Mouse (Mus musculus): Measurements from ENCODE around the gene Cdkal1.
A peak's percentile ranks its signal among the peaks of the same experiment; 100 is the strongest.

The Cdkal1 gene

DNA sequence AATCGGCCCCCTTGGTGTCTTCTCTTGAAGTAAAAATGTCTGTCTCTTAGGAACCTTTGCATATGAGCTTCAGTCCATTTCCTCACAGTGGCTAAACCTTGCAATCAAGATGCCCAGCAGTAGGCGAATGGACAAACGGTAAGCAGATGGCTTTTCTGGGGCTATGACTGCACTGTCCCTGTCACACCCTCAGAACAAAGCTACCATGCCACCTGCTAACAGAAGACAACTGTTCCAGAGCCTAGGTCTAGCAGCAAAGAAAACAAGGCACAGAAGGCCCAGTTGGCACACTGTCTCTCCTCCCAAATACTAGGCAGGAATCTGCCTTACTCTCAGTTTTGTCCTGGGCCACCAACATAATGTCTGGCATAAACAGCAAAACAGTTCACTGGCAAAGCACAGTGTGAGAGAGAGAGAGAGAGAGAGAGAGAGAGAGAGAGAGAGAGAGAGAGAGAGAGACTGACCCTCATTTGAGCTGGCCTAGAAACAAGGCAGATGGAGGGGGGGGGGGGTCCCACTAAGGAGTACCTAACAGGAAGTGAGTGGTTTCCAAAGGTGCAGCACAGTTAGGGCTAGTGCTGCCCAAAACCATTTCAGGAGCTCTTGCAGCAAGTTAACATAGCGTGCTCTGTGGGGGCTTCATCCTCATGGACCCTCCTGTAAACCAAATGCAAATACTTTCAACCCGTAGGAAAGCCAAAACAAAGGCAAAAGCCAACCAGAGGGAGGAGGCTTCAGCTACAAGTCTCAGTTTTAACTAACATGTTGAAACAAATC lies 95.6 kb downstream of the Cdkal1 start:
- DNase-seq, result no peak

DNA sequence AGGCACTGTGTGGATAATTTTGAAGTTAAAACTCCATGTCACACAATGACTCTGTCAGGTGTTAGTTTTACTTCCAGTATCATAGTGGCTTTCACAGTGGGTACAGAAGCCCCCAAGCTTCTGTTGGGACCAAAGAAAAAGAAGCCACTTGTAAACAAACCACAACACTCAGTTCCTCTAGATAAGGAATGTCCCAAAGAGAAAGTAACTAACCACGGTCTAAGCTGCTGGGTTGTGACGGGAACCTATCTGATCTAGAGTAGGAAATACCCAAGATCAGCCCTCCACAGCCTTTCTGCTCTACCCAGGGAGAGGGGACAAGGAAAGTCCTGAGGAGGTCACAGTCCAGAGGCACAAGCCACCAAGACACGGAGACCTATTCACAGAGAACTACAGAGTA lies 99.4 kb downstream of the Cdkal1 start:
- no peak for DNase-seq

DNA sequence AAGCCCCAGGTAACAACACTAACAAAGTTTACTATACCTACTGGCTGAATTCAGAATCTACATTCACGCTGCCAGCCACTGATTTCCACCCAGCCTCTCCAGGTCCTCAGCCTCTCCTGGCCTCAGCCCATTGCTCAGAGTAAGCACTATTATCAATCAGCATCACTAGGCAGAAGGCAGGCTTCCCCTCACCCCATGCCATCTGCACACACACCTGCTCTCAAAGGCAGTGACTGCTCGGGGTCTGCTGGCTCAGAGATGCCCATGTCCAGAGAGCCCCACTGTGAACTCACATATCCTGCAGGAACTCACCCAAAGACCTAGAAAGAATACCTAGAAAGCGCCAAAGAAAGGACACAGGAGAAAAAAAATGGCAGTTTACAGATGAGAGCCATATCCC lies 102.2 kb downstream of the Cdkal1 start:
- no peak for DNase-seq

DNA sequence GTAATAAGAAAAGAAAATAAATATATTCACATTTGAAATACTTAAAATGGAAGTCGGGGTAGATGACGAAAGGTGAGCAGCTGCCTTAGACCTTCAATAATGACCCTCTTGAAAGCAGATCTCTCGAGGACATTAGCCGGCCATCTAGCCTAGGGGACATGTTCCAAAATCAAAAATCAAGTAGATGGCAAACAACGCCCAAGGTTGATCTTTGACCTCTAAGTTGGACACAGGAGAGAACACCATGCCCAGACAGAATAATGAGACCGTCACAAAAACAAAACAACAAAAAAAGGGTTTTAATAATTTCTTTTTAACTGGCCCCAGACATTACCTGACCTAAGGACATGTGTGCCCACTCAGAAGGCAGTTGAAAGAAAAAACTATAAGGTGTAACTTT lies 103.4 kb downstream of the Cdkal1 start:
- DNase-seq, result no peak

DNA sequence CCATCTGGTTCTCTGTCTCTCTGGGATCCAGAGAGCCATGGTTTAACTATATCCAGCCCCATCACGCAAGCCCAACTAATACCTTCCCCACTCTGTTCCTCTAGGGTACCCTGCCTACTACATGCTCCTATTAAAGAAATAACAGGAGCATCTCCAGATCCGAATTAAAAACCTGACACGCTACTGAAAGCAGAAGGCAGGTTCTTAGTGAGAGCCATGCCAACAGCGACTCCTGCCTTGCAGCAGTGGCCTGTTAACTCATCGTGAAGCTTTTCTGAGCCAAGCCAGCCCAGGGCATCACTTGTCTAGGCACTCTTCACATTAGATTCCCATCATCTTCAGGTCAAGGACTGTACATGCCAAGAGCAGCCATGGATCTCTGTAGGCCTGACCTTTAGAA lies 104.3 kb downstream of the Cdkal1 start:
- no peak for DNase-seq

DNA sequence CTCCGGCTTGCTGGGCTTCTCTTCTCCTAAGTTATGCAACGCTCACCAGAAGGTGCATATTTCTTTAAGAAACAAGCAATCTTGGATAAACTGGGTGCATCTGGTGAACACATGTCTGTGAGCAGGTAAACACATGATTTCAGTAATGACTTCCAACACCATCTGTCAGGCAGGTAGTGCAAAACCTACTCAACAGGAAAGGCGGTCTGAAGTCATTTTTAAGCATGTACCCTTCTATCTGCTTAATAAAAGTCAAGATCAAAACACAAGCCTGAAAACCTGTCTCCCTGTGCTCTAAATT lies 108.2 kb downstream of the Cdkal1 start:
- DNase-seq, result peak; percentile 29

DNA sequence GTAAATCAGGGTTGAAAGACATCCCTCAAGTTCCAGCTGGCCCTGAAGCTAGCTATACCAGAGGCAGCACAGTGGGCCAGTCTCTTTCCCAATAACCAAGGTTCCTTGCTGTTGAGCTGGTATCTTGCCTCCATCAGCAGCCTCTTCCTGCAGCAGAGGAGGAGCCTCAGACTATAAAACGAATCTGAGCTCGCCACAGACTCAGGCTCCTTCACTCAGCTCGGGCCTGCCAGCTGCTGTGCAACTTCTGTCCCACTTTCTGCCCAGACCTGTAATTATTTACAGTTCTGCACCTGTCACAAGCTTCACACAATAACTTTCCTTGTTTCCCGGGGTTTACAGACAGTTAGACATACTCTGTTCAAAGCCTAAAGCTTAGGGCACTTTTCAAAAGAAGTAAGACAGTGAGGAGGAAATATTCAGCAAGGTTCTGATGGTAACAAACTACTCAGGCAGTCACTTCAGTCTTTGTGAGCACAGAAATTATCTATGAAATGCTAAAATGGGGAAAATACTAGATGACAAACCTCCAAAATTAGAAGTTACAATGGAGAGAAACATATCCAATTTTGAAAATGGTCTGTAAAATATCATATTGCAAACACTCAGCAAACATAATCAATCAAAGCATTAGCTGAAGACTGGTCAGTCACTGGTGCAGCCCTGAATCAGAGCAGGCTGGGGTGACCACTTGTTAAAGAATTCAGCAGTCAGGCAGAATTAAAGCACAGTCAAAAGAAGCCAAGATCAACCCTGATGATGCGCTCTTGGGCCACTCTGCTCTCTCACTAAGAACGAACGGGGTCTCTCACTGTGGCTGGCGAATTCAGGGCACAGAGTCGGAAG lies 108.8 kb downstream of the Cdkal1 start:
- DNase-seq, result peak; percentile 33

DNA sequence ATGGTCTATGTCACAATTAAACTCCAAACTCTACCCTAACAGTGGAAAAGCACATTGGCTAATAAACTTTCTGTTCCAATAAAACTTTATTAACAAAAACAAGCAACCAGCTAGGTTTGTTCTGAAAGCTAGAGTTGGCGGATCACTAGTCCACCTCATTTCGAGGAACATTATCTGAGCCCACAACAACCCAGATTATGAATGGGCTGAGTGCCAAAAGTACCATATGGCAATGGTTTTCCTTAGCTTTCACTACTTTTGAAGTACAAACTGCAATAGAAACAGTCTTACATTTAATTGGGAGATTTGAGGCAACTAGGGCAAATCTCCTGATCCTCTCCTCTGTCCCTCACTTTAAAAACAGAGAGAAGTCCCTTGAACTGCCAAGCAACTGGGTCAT lies 110.4 kb downstream of the Cdkal1 start:
- DNase-seq, result no peak

DNA sequence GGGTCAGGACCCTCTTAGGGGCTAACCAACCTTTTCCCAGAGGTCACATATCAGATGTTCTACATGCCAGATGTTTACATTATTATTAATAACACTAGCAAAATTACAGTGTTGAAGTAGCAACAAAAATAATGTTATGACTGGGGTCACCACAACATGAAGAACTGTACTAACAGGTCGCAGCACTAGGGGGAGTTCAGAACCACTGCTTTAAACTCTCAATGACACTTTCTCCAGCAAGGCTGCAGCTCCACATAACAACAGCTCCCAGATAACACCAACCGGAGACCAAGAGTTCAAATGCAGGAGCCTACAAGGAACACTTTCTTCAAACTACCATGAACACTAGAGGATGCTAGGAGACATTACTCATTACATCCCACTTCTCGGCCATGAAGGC lies 111.3 kb downstream of the Cdkal1 start:
- no peak for DNase-seq

DNA sequence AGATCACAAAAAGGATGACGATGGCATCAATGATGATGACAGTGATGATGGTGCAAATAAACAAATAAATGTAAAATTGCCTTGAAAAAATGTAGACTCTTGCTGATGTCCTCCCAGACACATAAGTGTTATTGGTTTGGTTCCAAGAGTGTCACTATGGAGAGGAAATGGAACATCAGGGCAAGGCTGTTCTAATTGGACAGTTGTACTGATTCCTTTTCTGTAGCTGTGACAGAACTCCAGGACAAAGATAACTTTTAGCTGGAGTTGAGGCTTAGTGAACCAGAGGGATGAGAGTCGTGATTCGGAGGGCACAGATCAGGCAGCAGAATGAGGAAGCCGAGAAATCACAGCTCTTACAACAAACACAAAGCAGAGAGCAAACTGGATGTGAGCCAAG lies 111.7 kb downstream of the Cdkal1 start:
- DNase-seq, result no peak

DNA sequence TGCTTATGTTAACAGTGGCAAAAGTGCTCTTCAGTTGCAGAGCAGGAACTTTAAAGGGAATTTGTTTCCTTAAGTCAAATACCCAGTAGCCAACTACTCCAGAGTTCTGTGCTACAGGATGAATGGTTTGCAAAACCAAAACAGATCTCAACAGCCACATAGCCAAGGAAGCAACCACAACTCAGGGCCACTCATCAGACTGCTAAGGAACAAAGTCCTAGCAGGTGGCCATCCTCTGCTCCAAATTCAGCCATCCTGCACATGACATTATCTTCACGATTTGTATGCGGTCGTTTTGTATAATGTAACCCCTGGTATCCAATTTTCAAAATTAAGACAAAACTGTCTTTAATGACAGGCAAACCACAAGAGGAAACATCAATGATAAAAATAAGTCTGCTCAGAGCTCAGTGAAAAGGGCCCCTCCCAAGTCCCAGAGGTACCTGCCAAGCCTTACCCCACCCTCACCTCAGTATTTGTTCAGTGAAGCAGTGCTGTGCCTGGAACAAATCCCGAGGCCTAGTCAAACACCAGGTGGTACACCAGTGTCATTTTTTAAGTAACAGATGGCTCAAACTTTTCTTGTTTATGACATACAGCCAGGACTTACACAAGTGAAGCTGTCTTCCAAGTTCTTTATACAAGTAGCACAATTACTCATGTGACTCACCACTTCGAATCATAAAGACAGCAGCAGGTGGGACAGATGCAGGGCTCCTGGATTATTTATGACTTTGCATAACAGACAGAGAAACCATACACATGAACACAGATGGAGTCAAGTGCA lies 117.6 kb downstream of the Cdkal1 start:
- DNase-seq, result no peak

DNA sequence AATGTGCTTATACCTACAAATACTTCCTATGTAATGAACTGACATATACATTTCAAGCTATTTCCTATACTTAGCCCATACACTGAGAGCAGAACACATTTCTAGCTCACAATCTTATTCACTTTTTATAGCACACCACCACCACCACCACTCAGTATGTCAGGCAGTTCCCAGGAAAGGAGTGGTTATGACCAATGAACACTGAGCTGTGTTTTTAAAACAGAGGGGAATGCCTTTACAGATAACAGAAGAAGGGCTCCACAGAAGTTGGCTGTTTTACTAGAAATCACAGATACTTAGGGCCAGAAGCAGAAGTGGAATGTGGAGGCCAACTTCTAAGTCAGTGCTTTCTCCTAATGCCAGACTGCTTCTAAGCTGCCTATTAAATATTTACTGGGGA lies 121.0 kb downstream of the Cdkal1 start:
- no peak for DNase-seq

DNA sequence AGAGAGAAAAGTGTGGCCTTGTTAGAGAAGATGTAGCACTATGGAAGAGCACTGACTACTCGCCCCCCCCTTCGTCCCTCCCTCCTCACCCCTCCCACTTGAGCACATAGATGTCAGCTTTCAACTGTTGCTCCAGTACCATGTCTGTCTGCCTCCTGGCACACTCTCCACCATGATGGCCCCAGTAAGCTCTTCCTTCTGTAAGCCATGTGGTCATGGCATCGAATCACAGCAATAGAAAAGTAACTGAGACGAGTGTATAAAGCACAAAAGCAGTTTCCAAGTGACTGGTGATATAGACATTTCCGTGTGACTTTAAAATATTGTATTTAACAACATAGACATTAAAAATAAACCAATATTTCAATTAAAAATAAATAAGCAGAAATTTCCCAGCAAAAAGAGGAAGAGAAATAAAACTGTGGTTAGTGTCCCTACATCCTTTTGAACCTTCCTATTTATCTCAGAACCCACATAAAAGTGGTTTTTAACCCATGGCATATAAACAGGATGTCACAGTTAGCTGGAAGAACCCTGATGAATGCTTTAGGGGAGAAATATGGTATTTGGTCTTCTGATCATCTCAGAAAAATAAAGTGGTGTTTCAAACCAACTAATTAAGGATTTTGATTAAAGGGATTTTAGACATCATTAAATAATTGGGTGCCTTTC lies 129.2 kb downstream of the Cdkal1 start:
- no peak for DNase-seq

DNA sequence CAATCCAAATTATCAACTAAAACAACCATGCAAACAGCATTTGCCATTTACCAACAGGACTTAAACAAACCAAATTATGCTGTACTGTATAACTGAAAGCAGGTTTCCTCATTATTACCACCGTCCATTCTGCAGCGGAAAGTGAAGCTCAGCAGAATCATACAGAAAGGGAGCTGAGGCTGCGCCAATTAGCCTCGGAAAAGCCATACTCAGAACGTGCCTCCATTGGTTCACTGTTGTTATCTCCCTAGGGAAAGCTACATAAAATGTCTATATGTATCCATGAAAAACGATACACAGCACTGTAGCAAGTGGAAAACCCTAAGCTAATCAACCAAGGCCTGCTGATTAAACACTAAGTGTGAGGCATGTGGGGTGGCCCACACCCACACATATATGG lies 130.6 kb downstream of the Cdkal1 start:
- no peak for DNase-seq

DNA sequence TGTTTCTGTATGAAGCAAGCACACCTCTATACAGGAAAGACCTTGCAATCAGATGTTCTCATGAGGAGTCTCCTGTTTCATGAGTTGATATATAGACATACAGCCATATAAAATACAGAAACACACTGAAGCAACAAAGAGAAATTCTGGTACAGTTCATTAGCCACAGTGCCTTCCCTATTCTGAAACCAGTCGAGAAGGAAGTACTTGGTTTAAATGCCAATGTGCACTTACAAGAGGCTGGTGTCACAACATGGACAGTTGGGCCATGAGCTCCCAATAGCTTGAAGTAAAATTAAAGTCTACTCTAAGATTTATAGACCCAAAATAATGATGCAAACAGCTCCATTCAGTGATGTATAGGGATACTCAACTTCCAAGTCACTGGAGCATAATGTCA lies 132.3 kb downstream of the Cdkal1 start:
- no peak for DNase-seq

DNA sequence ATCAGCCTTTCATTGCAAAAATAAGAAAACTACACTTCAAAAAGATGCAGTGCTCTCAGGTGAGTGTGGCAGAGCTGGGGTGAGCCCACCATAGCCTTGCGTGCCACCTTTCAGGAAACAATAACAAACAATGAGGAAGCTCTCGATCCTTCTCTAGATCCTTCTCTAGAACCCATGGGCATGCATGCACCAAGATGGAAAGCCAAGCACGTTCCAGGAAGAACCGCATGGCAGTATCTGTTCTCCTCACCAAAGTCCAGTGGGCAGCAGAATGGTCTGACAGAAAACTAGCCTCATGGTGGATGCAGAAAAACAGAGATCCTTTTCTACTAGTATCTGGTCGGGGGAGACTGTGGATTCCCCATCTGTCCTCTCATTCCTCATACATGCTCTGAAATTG lies 134.3 kb downstream of the Cdkal1 start:
- no peak for DNase-seq

DNA sequence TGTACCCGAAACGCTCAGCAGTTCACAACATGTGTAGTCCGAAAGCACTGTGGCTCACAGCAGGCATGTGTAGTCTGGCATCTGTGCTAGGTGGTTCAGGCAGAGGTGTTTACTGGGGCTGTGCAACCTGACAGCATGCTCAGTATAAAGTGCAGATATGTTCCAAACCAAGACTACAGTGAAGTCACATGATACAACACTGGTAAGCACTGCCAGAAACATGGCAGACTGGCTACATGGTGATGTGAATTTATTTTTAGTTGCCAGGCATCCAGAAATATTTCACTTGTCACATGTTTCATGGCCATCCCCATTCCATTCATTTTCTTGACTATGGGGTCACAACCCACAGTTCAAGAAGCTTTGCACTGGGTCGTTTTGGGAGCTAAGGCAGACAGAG lies 138.9 kb downstream of the Cdkal1 start:
- DNase-seq, result no peak

DNA sequence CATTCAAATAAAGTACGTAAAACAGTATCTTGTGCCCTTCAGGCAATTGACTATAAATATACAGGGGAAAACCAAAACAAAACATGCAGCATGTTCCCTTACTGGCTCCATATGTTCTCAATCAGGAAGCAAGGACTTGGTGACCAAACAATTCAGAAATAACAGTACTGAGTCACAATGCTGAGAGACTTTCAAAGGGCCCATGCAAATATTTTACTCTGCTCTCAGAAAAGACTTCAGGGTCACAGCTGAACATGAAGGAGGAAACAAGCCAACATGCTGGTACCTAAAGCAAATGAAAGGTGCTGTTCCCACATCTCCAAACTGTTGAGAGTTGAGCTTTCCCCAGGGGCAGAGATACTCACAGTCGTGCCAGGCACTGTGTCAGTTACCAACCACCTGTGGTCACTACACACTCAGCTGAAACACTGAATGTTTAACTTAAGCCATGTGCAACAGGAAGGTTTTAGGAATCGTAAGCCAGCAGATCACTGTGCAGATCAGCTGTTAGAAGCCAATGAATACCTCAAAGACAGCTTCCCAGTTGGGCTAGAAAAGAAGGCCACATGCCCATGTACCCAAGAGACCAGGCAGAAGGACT lies 140.1 kb downstream of the Cdkal1 start:
- DNase-seq, result no peak

DNA sequence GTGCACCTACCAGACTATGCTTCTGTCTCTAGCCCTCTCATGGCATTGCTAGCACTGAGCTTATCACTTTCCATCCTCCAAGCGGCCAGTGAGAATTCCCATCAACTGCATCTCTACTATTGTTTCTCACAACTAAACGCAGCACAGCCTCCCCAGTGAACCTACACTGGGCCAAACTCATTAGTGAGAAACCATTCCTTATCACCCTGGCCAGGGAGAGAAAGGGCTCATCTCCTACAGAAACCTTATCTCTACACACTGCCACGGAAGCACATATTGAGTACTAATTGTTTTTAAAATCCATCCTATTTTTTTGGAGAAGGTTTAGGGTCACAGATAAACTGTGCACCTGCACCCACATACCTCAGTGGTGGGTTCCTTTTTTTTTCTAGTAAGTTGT lies 147.9 kb downstream of the Cdkal1 start:
- DNase-seq, result no peak

DNA sequence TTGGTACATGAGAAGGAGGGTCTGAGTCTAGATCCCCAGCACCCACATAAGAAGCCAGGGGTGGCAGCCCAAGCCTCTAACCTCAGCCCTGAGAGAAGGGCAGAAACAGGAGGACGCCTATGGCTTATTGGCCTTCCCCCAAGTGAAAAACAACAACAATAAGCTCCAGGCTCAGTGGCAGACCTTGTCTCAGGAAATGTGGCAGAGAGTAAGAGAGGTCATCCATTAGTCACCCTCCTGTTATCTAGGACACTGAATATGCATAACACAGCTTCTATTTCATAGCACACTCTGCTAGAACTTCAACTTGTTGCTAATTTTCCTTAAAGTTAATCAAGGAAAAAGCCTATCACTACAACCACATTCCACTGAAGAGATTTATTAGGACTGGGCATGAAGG lies 154.1 kb downstream of the Cdkal1 start:
- DNase-seq, result no peak

DNA sequence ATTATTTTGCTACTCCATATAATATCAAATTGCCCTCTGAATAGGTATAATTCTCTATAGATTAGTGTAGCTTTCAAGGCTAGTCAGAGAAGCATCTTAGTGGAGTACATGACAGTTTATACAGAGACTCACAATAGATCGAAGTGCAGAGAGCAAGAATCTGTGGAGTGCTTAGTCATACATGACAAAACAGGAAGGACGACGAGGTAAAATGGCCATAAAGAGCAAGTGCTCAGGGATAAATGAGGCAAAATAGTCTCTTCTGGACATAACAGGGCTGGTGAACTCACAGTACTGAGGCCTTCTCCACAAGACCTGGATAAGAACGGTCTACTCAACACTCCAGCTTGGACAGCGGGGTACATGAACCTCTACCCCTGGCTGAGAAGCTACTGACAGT lies 155.6 kb downstream of the Cdkal1 start:
- DNase-seq, result no peak

DNA sequence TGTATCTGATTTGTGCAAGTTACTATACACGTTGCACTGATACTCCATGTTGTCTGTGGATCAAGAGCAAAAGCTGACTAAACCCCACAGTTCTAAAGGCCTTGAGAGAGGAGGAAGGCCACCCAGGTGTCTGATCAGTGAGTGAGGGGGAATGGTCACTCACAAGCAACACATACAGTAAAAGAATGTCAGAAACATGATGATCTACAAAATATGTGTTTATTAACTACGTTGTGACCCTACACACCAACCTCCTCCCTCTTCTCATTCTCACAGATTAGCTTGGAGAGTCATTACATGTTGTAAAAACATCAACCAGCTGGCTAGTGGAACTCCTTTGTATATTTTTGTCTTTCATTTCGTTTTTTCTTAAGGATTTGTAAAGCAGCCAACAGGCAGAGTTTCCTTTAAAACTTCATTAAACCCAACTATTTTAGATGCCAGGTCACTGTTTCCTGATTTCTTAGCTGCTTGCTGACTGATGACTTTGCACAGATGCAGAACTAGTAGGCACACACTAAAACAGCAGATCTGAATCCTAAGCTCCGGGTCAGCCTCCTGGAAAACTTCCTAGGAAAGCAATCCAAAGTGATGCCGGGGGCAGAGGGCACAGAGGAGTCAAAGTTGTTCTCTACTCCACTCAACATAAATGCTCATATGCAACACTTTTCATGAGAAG lies 157.0 kb downstream of the Cdkal1 start:
- no peak for DNase-seq

Data from embryo, embryonic 11 days (tissue).